Mouse (Mus musculus) cortical plate, adult 2 months (tissue): ENCODE data around the gene Pam. TPM values are rescaled to one million over a fixed set of nuclear protein-coding genes. Genes with fewer than 3 reads are reported as not detected.

ENCODE experiments used
- H3K27ac ChIP-seq: fragments of 200-500 bp; 2 replicates; pipeline ENCODE4 v1.5.1; 2012; ENCODE audit warnings: low read length, control low read depth, inconsistent platforms; ENCODE audit not compliant: insufficient read depth
- H3K4me1 ChIP-seq: fragments of 200-500 bp; 2 replicates; pipeline ENCODE4 v1.6.1; 2011; ENCODE audit warnings: low read length; ENCODE audit not compliant: control insufficient read depth, insufficient read depth
- H3K4me3 ChIP-seq: fragments of 200-500 bp; 2 replicates; pipeline ENCODE4 v1.5.1; 2011; ENCODE audit warnings: mild to moderate bottlenecking, low read length, control low read depth; ENCODE audit not compliant: insufficient read depth
- CTCF ChIP-seq: fragments of 200-500 bp; IDR thresholded peaks from 2 replicates; pipeline ENCODE4 v1.5.1; 2011; ENCODE audit warnings: mild to moderate bottlenecking, control low read depth, low read length; ENCODE audit not compliant: insufficient read depth; ENCODE audit errors: extremely low read depth
- POLR2A ChIP-seq: fragments of 200-500 bp; IDR thresholded peaks from 2 replicates; pipeline ENCODE4 v1.6.1; 2011; ENCODE audit warnings: mild to moderate bottlenecking, low read length, control low read depth; ENCODE audit not compliant: insufficient read depth; ENCODE audit errors: extremely low read depth
- polyA plus RNA-seq: library from polyadenylated mRNA; depleted of rRNA; stranded (reverse); fragments of >200 nt; gene quantifications from 2 replicates; pipeline ENCODE4 v1.2.3, GENCODE M21; 2012

The Pam gene
- polyA plus RNA-seq, 1 experiment = 99.2 TPM

DNA sequence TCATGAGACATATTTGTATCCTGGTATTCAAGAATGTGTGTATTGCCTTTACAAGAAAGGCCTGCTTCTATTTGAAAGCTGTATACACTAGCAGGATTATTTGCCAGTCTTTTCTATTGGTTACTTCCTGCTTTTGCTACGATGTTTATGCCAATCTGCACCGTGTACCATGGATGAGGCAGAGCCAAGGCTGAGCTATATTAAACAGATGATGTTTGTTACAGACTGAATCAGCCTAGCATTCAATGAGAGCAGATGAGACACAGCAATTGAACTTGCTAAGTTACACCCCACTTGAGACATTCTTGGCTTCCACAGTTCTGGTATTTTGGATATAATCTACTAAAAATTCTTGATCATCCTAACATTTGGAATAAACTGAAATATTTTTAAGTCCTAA lies 267.9 kb downstream of the Pam start:
- TF ChIP-seq CTCF (no peak), POLR2A (no peak)
- H3K4me1 ChIP-seq = peaks cover 2% of the 10 kb centered on the region; the same call in 1 of the 2 replicates
- no peak overlapping the region for H3K4me3 ChIP-seq
- H3K27ac ChIP-seq = no peak overlapping the region

DNA sequence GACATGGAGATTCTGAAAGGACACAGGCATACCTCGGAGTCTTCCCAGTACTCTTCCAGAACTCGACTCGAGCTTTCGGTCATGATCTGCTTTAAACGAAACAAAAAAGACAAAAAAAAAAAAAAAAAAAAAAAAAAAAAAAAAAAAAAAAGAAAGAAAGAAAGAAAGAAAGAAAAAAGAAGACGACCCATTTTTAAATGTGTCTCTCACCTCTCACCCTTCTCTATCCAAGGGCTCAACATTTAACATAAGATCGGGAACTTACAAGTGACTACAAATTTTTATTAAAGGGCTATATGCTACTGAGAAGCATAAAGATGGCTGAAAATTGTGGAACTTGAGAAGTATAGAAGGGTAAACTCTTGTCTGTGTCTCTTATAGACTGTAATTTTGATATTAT lies 272.5 kb downstream of the Pam start:
- H3K27ac ChIP-seq = no peak overlapping the region
- peaks cover 2% of the 10 kb centered on the region; the same call in 1 of the 2 replicates for H3K4me1 ChIP-seq
- H3K4me3 ChIP-seq = no peak overlapping the region
- TF ChIP-seq POLR2A (no peak), CTCF (no peak)

DNA sequence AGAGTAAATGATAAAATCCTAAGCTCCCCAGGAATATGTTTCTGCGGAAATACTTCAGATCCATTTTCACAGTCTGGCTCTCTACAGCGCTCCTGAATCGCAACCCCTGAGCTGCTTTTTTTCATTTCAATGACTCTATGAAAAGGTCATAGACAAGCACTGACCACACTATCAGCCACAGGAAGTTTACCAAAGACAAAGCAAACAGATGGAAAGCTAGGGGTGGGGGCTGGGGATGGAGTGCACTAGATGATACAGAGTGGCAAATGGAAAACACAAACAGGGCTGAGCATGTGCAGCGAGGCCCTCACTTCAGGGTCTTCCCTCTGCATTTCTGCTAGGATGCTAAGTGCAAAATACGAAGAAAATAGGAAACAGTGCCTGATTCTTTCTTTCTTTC lies 273.2 kb downstream of the Pam start:
- TF ChIP-seq POLR2A (no peak), CTCF (no peak)
- Histone ChIP-seq H3K4me1 (peaks cover 2% of the 10 kb centered on the region; the same call in 1 of the 2 replicates), H3K27ac (no peak overlapping the region), H3K4me3 (no peak overlapping the region)

DNA sequence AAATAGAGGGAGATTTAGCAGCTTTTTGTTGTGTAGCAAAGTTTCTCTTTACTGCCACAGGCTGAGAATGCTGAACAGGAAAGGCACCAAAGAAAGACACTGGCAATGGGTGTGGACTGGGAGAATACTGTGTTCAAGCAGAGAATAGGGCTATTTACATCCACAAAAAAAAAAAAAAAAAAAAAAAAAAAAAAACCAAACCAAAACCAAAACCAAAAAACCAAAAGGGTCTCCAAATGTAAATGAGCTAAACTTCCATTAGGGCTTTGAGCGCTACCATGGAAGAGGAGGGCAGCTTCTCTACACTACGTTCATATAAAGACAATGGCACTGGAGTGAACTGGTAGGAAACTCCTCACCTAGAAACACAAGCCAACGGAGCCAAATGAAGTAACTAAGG lies 274.2 kb downstream of the Pam start:
- Histone ChIP-seq H3K4me1 (no peaks in the 10 kb centered on the region), H3K4me3 (no peak overlapping the region), H3K27ac (no peak overlapping the region)
- no peak for TF ChIP-seq CTCF
- no peak for TF ChIP-seq POLR2A

DNA sequence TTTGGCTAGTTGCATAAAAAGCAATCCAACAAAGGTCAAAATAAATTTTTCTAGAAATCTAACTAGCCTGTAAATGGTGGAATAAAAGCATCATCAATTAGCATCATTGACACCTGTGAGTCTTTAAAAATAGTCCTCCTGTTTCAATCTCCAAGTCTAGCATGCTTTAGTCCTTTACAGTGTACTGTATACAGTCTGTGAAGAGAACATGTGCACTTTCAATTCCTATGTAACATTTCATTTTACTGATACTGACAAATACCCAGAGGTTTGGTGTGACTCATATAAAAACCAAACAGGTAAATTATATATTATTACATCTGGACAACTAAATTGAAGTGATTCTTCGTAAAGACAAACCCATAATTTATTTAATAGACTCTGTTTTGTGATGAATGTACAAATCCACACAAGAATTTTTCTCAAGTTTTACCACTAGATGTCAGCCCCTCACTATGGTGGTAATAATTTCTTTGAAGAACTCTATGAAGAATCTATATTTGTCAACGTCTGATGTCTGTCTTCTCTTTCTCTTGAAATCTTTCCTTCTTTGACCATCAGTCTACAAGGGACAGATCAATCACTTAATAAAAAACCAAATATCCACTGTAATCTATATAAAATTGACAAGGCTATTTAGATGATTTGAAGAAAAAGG lies 286.1 kb downstream of the Pam start:
- Histone ChIP-seq H3K4me3 (no peak overlapping the region), H3K27ac (no peak overlapping the region), H3K4me1 (no peaks in the 10 kb centered on the region)
- no peak for TF ChIP-seq POLR2A
- no peak for TF ChIP-seq CTCF

DNA sequence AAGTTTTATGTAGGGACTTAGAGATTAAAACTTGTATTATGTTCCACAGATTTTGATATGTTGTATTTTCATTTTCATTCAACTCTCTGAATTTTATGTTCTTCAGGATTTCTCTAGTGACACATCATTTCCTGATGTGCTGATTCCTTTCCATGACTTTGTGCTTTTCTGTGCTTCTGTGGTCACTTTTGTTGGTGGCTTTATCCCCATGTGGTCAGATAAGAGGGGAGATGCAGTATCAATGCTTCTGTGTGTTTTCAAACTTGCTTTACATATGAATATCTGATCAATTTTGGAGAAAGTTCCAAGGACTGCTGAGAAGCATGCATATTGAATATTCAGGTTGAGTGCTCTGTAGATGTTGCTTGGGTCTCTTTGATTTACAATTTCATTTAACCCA lies 290.9 kb downstream of the Pam start:
- H3K4me3 ChIP-seq = no peak overlapping the region
- TF ChIP-seq POLR2A (no peak), CTCF (no peak)
- no peaks in the 10 kb centered on the region for H3K4me1 ChIP-seq

DNA sequence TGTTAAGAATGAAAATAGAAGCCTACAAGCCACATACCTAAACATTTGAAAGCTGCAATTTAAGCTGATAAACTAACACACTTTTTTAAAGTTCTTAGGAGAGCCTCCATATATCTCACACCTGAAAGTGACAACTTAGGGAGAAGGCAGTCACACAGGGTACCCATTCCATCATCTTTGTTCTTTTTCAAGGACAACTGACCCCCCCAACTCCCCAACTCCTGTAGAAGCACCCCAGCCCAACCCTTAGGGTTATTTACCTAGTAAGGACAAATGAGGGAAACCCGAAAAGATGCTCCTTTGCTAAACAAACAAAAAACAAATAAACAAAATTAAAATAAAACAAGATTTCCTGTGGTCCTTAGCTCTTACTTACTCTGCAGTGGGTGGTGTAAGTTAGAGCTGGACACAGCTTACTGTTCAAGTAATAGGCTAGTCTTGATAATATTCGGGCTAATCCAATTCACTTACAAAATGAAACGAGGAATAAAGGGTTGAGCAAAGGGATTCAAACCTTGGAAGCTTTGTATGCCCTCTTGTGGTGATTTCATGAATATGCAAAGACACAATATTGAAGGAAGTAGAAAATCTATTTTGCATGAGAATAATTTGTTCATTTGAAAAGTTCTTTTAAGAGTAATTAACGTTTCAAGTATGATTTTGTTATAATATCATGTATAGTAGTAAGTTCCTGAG lies 293.1 kb downstream of the Pam start:
- TF ChIP-seq POLR2A (no peak), CTCF (no peak)
- Histone ChIP-seq H3K27ac (no peak overlapping the region), H3K4me1 (no peaks in the 10 kb centered on the region)

More for the DNA sequence above, 290.9 kb downstream of the Pam start:
- no peak overlapping the region for H3K27ac ChIP-seq

DNA sequence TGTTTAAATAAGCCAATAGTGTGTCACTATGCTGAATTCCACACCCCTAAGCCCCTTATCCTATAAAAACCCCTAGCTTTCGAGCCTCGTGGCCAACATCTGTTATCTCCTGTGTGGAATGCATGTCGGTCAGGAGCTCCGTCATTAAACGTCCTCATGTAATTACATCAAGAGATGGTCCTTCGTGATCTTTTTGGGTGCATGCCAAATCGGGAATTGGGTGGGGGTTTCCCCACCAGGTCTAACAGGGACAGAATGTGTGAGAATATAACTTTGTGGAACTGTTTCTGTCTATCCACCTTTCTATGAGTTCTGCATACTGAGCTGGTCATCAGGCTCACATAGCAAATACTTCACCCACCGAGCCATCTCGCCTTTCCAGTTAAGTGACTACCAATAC lies 299.5 kb downstream of the Pam start:
- no peaks in the 10 kb centered on the region for H3K4me1 ChIP-seq
- no peak overlapping the region for H3K4me3 ChIP-seq
- TF ChIP-seq CTCF (no peak), POLR2A (no peak)
- no peak overlapping the region for H3K27ac ChIP-seq

More for the DNA sequence above, 293.1 kb downstream of the Pam start:
- H3K4me3 ChIP-seq = no peak overlapping the region

DNA sequence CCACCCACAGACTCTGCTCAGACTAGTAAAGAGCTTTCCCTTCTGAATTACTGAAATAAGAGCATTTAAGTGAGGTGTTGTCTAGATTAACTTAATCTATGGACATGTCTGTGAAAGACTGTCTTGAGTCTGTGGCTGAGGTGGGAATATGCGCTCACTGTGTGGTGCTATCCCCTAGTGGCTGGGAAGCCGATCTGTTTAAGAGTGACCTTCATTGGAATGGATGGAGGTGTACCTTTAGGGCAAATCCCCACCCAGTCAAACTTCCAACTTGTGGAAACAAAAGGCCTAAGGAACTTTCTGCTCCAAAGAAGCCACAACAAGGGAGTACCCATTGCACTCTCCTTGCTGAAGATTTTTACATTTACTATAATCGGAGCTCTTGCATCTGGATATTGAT lies 301.3 kb downstream of the Pam start:
- H3K27ac ChIP-seq = no peak overlapping the region
- no peaks in the 10 kb centered on the region for H3K4me1 ChIP-seq
- no peak overlapping the region for H3K4me3 ChIP-seq
- TF ChIP-seq POLR2A = no peak
- TF ChIP-seq CTCF = no peak

DNA sequence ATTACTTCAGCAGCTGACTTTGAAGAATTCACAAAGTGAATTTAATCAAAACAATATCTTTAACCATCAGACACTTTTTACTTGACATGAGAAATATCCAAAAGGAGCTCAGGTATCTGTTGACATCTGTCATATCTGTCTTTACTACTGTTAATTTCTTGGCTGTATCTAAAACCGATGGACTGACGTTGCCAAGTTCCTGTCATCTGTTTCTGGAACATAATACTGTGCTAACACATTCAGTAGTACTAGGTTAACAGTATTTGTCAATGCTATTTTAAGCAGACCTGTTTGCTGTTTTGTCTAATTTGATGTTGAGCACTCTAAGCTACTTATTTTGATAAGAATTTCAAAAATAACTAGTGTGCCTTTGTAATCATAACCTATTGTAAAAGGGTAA lies 307.0 kb downstream of the Pam start:
- no peaks in the 10 kb centered on the region for H3K4me1 ChIP-seq
- TF ChIP-seq CTCF (no peak), POLR2A (no peak)
- no peak overlapping the region for H3K27ac ChIP-seq
- H3K4me3 ChIP-seq = no peak overlapping the region

DNA sequence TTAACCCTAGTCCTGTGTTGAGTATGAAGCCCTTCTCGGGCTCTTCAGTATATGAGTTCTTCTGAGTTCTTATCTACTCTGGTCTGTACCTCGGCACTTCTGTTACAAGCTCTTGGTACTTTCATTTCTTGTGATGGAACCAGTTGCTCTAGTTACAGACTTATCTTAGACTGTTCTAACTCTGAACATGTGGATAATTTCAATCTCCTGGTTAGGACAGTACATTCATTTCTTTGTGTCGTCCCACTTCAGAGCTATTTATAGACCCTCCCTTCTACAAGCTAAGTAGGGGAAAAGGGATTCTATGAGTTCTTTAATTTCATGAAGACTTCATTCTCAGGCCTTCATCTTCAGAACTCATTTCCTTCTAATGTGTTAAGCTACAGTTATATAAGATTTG lies 307.8 kb downstream of the Pam start:
- Histone ChIP-seq H3K4me3 (no peak overlapping the region), H3K27ac (no peak overlapping the region), H3K4me1 (no peaks in the 10 kb centered on the region)
- TF ChIP-seq POLR2A = no peak
- TF ChIP-seq CTCF = no peak
